Mouse (Mus musculus) liver, embryonic 12.5 days (tissue): ENCODE measurements at regions not wholly inside any gene's neighbourhood (a gene's known extent, or its start where the extent isn't known, plus 50 kb on each side); places are given as distances from the start of the nearest gene placed in this dataset.
"Not testable (repeated sequence)": the region's sequence is repeated elsewhere in the genome, so short reads cannot be mapped to it uniquely, and the experiment has no call there.

Source experiments
- ATAC-seq: fragments of 200-750 bp; cut with Nextera tagmentation; 2 replicates; pipeline ENCODE4 v1.8.0; 2017; ENCODE audit warnings: moderate number of reproducible peaks, mild to moderate bottlenecking, moderate library complexity
- H3K27ac ChIP-seq: fragments of 300-500 bp; sonication (generic); 2 replicates; pipeline ENCODE4 v1.5.1; 2016; ENCODE audit warnings: mild to moderate bottlenecking
- H3K27me3 ChIP-seq: fragments of 300-500 bp; sonication (generic); replicated peaks from 2 replicates; pipeline ENCODE4 v1.6.1; 2016; ENCODE audit warnings: mild to moderate bottlenecking, moderate library complexity
- H3K36me3 ChIP-seq: fragments of 300-500 bp; sonication (generic); 2 replicates; pipeline ENCODE4 v1.6.1; 2016; ENCODE audit warnings: mild to moderate bottlenecking, moderate library complexity
- H3K4me1 ChIP-seq: fragments of 300-500 bp; sonication (generic); 2 replicates; pipeline ENCODE4 v1.6.1; 2016
- H3K4me2 ChIP-seq: fragments of 300-500 bp; sonication (generic); 2 replicates; pipeline ENCODE4 v1.6.1; 2016; ENCODE audit warnings: mild to moderate bottlenecking, moderate library complexity
- H3K4me3 ChIP-seq: fragments of 300-500 bp; sonication (generic); 2 replicates; pipeline ENCODE4 v1.5.1; 2016; ENCODE audit warnings: mild to moderate bottlenecking, moderate library complexity
- H3K9ac ChIP-seq: fragments of 300-500 bp; sonication (generic); 2 replicates; pipeline ENCODE4 v1.6.1; 2016; ENCODE audit warnings: mild to moderate bottlenecking, moderate library complexity
- H3K9me3 ChIP-seq: fragments of 300-500 bp; sonication (generic); replicated peaks from 2 replicates; pipeline ENCODE4 v1.6.1; 2016; ENCODE audit warnings: mild to moderate bottlenecking, moderate library complexity
- WGBS: fragments of 180-500 bp; shearing (Covaris S2); methylation state at CpG from one replicate; pipeline ENCODE4 v1.1.7; 2016; ENCODE audit not compliant: insufficient replicate concordance; 5-methylcytosine and 5-hydroxymethylcytosine counted together

DNA sequence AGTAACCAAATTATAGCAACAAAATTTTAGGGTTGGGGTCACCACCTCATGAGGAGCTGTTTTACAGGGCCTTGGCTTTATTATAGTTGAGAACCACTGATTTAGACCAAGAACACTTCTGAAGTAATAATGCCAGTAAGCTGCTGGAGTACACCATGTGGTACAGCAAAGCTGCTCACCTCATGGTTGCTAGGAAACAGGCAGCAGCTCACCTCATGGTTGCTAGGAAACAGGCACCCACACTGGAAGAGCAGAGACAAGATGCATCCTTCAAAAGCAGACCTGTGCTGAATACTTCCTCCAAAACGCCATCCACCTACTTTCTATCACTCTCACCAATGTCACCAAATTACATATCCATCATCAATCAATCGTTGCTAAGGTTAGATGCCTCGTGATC, 300.0 kb downstream of the Gxylt1 start:
- 46% methylated on average over 3 of the region's 3 CpGs for WGBS
- H3K27ac ChIP-seq = no peak overlapping the region
- no peak overlapping the region for H3K4me3 ChIP-seq
- no peaks in the 10 kb centered on the region for H3K27me3 ChIP-seq
- no peak overlapping the region for H3K4me2 ChIP-seq
- H3K9me3 ChIP-seq = no peaks in the 10 kb centered on the region
- no peaks in the 10 kb centered on the region for H3K36me3 ChIP-seq
- H3K4me1 ChIP-seq = no peaks in the 10 kb centered on the region
- no peak overlapping the region for H3K9ac ChIP-seq
- ATAC-seq = no peak

- Histone ChIP-seq H3K9me3 (no peaks in the 10 kb centered on the region), H3K4me3 (no peak overlapping the region), H3K27ac (no peak overlapping the region), H3K9ac (no peak overlapping the region), H3K4me1 (no peaks in the 10 kb centered on the region), H3K4me2 (no peak overlapping the region), H3K27me3 (no peaks in the 10 kb centered on the region), H3K36me3 (no peaks in the 10 kb centered on the region)
- 59% methylated on average over 9 of the region's 9 CpGs for WGBS
- no peak for ATAC-seq
Observed at GRCm38 (mm10) chr15:92973651-92974229, 301.2 kb downstream of the Gxylt1 start.

DNA sequence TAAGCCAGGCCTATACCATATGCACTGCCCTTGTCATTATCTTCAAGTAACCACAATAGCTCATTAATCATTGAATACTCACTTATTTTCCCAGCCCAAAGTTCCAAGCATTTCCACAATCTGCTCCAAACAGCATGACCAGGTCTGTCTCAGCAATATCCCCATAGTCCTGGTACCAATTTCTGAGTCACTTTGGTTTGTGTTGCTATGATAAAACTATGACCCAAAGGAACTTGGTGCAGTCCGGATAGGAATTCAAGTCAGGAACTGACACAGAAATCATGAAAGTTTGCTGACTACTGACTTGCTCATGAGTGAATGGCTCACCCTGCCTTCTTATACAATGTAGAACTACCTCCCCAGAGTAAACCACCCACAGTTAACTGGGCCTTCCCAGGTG, 309.4 kb downstream of the Gxylt1 start:
- H3K36me3 ChIP-seq = no peaks in the 10 kb centered on the region
- no peaks in the 10 kb centered on the region for H3K4me1 ChIP-seq
- 63% methylated on average over 1 of the region's 1 CpGs for WGBS
- H3K4me2 ChIP-seq = no peak overlapping the region
- no peak overlapping the region for H3K27ac ChIP-seq
- H3K9me3 ChIP-seq = no peaks in the 10 kb centered on the region
- H3K4me3 ChIP-seq = no peak overlapping the region
- ATAC-seq = no peak
- no peaks in the 10 kb centered on the region for H3K27me3 ChIP-seq
- H3K9ac ChIP-seq = no peak overlapping the region

DNA sequence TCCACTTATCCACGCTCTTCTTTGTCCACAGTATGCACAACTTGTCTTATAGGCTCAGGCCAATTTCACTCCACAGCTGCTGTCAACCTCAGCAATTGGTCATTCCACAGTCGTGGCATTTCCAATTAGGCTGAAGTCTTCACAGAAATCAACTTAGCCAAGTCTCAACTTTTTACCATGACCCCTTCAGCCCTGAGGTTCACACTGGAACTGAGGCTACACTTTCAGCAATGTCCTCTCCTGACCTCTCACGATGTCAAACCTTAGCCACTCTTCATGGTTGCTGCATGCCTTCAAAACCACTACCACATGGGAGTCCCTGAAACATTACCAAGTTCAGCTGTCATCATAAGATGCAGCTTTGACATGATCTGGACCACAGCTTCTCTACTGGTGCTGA, 310.1 kb downstream of the Gxylt1 start:
- Histone ChIP-seq H3K9ac (no peak overlapping the region), H3K4me3 (no peak overlapping the region), H3K27ac (no peak overlapping the region), H3K4me2 (no peak overlapping the region), H3K4me1 (no peaks in the 10 kb centered on the region), H3K9me3 (no peaks in the 10 kb centered on the region), H3K27me3 (no peaks in the 10 kb centered on the region), H3K36me3 (no peaks in the 10 kb centered on the region)
- 55% methylated on average over 3 of the region's 3 CpGs for WGBS
- ATAC-seq = no peak

GRCm38 (mm10) chr15:92964131-92964530, 310.8 kb downstream of the Gxylt1 start:
- 54% methylated on average over 1 of the region's 1 CpGs for WGBS
- H3K36me3 ChIP-seq = no peaks in the 10 kb centered on the region
- H3K27ac ChIP-seq = no peak overlapping the region
- H3K9me3 ChIP-seq = no peaks in the 10 kb centered on the region
- H3K27me3 ChIP-seq = no peaks in the 10 kb centered on the region
- no peak for ATAC-seq
- H3K4me2 ChIP-seq = no peak overlapping the region
- H3K4me1 ChIP-seq = no peaks in the 10 kb centered on the region
- no peak overlapping the region for H3K9ac ChIP-seq
- no peak overlapping the region for H3K4me3 ChIP-seq

DNA sequence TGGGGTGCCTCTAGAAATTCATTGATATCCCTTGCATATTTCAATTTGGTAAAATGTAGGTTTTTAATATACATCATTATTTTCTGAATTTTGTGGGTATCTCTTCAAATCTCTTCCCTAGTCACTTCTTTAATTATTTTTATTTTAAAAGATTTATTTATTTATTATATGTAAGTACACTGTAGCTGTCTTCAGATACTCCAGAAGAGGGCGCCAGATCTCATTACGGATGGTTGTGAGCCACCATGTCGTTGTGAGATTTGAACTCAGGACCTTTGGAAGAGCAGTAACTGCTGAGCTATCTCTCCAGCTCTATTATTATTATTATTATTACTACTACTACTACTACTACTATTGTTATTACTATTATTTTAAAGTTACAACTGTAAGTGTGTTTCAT, 324.1 kb downstream of the Gxylt1 start:
- H3K4me3 ChIP-seq = not testable (repeated sequence)
- 56% methylated on average over 3 of the region's 3 CpGs for WGBS

GRCm38 (mm10) chr15:92946216-92946615, 328.8 kb downstream of the Gxylt1 start:
- no peaks in the 10 kb centered on the region for H3K4me1 ChIP-seq
- no peaks in the 10 kb centered on the region for H3K9me3 ChIP-seq
- H3K36me3 ChIP-seq = no peaks in the 10 kb centered on the region
- no peak overlapping the region for H3K9ac ChIP-seq
- H3K27ac ChIP-seq = no peak overlapping the region
- 55% methylated on average over 5 of the region's 5 CpGs for WGBS
- no peak overlapping the region for H3K4me2 ChIP-seq
- no peaks in the 10 kb centered on the region for H3K27me3 ChIP-seq
- no peak for ATAC-seq
- H3K4me3 ChIP-seq = no peak overlapping the region

More for the DNA sequence above, 324.1 kb downstream of the Gxylt1 start:
- H3K9me3 ChIP-seq, H3K36me3 ChIP-seq, H3K27ac ChIP-seq, H3K9ac ChIP-seq, H3K27me3 ChIP-seq, H3K4me2 ChIP-seq, ATAC-seq, H3K4me1 ChIP-seq: not testable (repeated sequence)

DNA sequence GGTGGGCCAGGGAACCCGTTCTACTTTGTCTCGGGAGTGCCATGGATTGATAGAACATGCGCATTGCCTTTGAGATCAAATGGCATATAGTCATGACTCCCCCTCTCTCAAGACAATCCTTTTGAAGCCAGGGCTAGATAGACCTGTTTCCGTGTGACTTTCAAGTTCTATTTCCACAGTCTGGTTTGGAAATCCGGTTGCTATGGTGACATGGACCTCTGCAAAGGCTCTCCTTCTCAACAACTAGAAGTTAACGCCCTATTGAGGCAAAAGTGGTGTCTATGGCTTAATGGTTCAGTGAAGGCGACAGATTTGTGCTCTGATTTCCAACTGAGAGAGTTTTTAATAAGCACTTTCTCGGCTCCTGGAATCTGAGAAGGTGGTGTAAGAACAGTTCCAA, 371.2 kb downstream of the Gxylt1 start:
- Histone ChIP-seq H3K9ac (no peak overlapping the region), H3K4me1 (no peaks in the 10 kb centered on the region), H3K27ac (no peak overlapping the region), H3K36me3 (no peaks in the 10 kb centered on the region), H3K27me3 (no peaks in the 10 kb centered on the region), H3K9me3 (0 out of 2 replicates have a peak, but pooled peaks cover 8% of the 10 kb centered on the region), H3K4me3 (no peak overlapping the region), H3K4me2 (no peak overlapping the region)
- ATAC-seq = no peak
- WGBS = 62% methylated on average over 8 of the region's 8 CpGs

DNA sequence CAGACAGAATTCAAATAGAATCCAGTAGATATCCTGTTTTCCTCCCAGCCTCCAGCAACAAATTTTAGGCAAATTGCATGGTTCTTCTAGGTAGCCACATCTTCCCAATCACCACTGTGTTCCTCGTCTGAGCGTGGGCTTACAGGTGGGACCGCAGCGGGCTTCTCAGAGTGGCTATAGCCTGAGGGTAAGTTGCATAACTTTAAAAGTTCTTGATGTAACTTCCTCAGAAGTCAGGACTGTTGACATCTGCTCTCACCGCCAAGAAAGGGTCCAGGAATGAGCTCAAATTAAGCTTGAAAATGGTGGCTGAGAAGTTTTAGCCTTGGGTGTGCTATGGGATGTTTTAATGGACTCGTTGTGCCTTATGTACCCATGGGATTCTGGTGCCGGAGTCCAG, 377.7 kb downstream of the Gxylt1 start:
- Histone ChIP-seq H3K36me3 (no peaks in the 10 kb centered on the region), H3K4me3 (no peak overlapping the region), H3K4me2 (no peak overlapping the region), H3K9me3 (0 out of 2 replicates have a peak, but pooled peaks cover 10% of the 10 kb centered on the region), H3K4me1 (no peaks in the 10 kb centered on the region), H3K27ac (no peak overlapping the region), H3K27me3 (no peaks in the 10 kb centered on the region), H3K9ac (no peak overlapping the region)
- 74% methylated on average over 7 of the region's 7 CpGs for WGBS
- no peak for ATAC-seq

DNA sequence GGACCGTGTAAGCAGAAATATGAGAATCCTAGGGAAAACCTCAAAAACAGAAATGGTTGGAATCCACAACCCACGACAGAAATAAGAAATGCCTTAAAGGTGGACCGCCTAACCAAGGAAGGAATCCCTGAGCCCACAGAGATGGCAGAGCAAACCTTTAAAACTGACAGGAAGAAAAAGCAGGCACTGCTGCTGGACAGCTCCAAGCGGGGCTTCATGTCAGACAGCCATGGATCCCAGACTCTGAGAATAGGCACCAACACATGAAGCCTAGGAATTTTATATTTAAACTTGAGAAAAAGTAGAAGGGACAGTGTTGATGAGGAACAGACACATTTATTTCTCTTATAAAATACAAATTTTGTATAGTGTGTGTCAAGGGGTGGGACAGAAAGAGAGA, 379.1 kb downstream of the Gxylt1 start:
- no peak overlapping the region for H3K9ac ChIP-seq
- H3K9me3 ChIP-seq = 0 out of 2 replicates have a peak, but pooled peaks cover 10% of the 10 kb centered on the region
- H3K27ac ChIP-seq = no peak overlapping the region
- 46% methylated on average over 4 of the region's 4 CpGs for WGBS
- ATAC-seq = no peak
- H3K36me3 ChIP-seq = no peaks in the 10 kb centered on the region
- H3K4me3 ChIP-seq = no peak overlapping the region
- no peaks in the 10 kb centered on the region for H3K4me1 ChIP-seq
- no peak overlapping the region for H3K4me2 ChIP-seq
- H3K27me3 ChIP-seq = no peaks in the 10 kb centered on the region

DNA sequence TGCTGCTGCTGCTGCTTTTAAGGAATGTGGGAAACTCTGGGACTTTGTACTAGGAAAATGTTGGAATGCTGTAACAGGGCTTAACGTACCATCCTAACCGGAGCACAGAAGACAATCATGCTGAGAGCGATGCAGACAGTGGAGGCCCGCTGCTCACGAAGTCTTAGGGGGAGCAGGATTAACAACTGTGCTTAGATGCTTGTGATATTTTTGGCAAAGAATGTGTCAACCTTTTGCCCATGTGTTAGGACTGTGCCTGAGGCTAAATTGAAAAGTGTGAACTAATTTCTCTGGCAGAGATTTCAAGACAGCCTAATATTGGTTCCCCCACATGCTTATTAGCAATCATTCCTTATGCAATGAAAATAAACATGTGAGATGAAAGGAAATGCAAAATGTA, 398.5 kb downstream of the Gxylt1 start:
- no peaks in the 10 kb centered on the region for H3K36me3 ChIP-seq
- WGBS = 74% methylated on average over 5 of the region's 5 CpGs
- no peaks in the 10 kb centered on the region for H3K9me3 ChIP-seq
- no peaks in the 10 kb centered on the region for H3K27me3 ChIP-seq
- no peak overlapping the region for H3K9ac ChIP-seq
- H3K27ac ChIP-seq = no peak overlapping the region
- no peak overlapping the region for H3K4me2 ChIP-seq
- H3K4me3 ChIP-seq = no peak overlapping the region
- H3K4me1 ChIP-seq = no peaks in the 10 kb centered on the region
- ATAC-seq = no peak

DNA sequence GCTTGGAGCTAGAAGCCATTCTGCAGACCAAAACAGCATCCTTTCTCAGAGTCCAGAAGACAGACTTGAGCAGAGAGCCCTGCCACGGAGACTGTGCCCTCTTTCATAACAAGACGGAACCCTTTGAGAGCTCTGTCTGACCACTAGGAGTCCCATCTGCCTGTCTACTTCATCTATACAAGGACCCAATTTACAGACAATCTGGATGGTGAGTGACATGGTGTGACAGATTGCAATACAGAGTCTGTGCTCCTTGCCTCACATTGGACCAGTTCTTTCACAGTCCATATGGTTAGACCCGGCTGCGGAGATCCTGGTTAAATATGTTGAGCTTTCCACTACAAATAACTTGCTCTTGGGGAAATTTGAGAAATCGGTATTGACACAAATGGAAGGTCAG, 410.9 kb downstream of the Gxylt1 start:
- ATAC-seq = no peak
- H3K4me1 ChIP-seq = no peaks in the 10 kb centered on the region
- H3K4me2 ChIP-seq = no peak overlapping the region
- H3K27ac ChIP-seq = no peak overlapping the region
- no peaks in the 10 kb centered on the region for H3K36me3 ChIP-seq
- no peak overlapping the region for H3K4me3 ChIP-seq
- H3K27me3 ChIP-seq = no peaks in the 10 kb centered on the region
- H3K9me3 ChIP-seq = no peaks in the 10 kb centered on the region
- H3K9ac ChIP-seq = no peak overlapping the region
- WGBS = 76% methylated on average over 5 of the region's 5 CpGs

DNA sequence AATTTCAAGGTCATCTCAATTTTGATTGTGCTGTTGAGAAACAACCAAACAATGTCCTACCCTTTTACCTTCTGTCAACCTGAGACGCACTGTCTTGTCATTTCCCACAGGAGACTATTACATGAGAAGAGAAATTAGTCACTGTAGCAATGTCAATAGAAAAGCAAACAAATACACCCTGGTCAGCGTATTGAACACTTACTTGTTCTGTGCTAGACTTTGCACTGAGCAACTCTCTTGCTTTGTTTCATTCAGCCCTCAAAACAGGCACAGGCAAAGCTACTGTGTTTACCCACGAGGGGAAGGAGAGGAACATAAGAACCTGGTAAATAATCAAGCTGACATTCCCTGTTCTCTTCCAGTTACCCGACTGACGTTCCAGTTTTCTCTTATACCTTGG, 424.1 kb downstream of the Gxylt1 start:
- Histone ChIP-seq H3K27ac (no peak overlapping the region), H3K9me3 (no peaks in the 10 kb centered on the region), H3K4me1 (no peaks in the 10 kb centered on the region), H3K9ac (no peak overlapping the region), H3K4me2 (no peak overlapping the region), H3K4me3 (no peak overlapping the region), H3K36me3 (no peaks in the 10 kb centered on the region), H3K27me3 (no peaks in the 10 kb centered on the region)
- ATAC-seq = no peak
- 56% methylated on average over 5 of the region's 5 CpGs for WGBS
